Mouse (Mus musculus): ENCODE measurements at regions not wholly inside any gene's neighbourhood (a gene's known extent, or its start where the extent isn't known, plus 50 kb on each side); places are given as distances from the start of the nearest gene placed in this dataset.

- DNase-seq, result no peak
Observed at GRCm38 (mm10) chr13:44250474-44251201, 466.1 kb downstream of the Cd83 start.

- DNase-seq, result no peak
Observed at GRCm38 (mm10) chr13:44251503-44251902, 466.9 kb downstream of the Cd83 start.

GRCm38 (mm10) chr13:44252496-44252895, 467.9 kb downstream of the Cd83 start:
- no peak for DNase-seq

GRCm38 (mm10) chr13:44258422-44258821, 470.9 kb upstream of the Jarid2 start:
- DNase-seq, result no peak

- DNase-seq, result peak; percentile 39
Observed at GRCm38 (mm10) chr13:44260039-44260438, 469.2 kb upstream of the Jarid2 start.

- no peak for DNase-seq
Observed at GRCm38 (mm10) chr13:44260637-44261333, 468.5 kb upstream of the Jarid2 start.

GRCm38 (mm10) chr13:44272746-44273524, 456.3 kb upstream of the Jarid2 start:
- no peak for DNase-seq

- no peak for DNase-seq
Observed at GRCm38 (mm10) chr13:44277952-44278351, 451.3 kb upstream of the Jarid2 start.

- DNase-seq, result no peak
Observed at GRCm38 (mm10) chr13:44279036-44279435, 450.2 kb upstream of the Jarid2 start.

- no peak for DNase-seq
Observed at GRCm38 (mm10) chr13:44280296-44280695, 449.0 kb upstream of the Jarid2 start.

GRCm38 (mm10) chr13:44281796-44282195, 447.5 kb upstream of the Jarid2 start:
- no peak for DNase-seq

- DNase-seq, result no peak
Observed at GRCm38 (mm10) chr13:44282306-44282705, 447.0 kb upstream of the Jarid2 start.

GRCm38 (mm10) chr13:44282731-44283571, 446.3 kb upstream of the Jarid2 start:
- no peak for DNase-seq

- DNase-seq, result no peak
Observed at GRCm38 (mm10) chr13:44285881-44286280, 443.4 kb upstream of the Jarid2 start.

GRCm38 (mm10) chr13:44290199-44290598, 439.1 kb upstream of the Jarid2 start:
- no peak for DNase-seq

- no peak for DNase-seq
Observed at GRCm38 (mm10) chr13:44292476-44293056, 436.7 kb upstream of the Jarid2 start.

GRCm38 (mm10) chr13:44293736-44294416, 435.4 kb upstream of the Jarid2 start:
- no peak for DNase-seq

GRCm38 (mm10) chr13:44295621-44296020, 433.7 kb upstream of the Jarid2 start:
- peak; percentile 24 for DNase-seq

- DNase-seq, result no peak
Observed at GRCm38 (mm10) chr13:44300611-44301010, 428.7 kb upstream of the Jarid2 start.

- no peak for DNase-seq
Observed at GRCm38 (mm10) chr13:44301215-44301614, 428.1 kb upstream of the Jarid2 start.

GRCm38 (mm10) chr13:44301936-44302335, 427.3 kb upstream of the Jarid2 start:
- no peak for DNase-seq

Measured in embryo, embryonic 11 days (tissue).